ENCODE assay signal across 15 mouse cellular contexts in the genomic region with DNA sequence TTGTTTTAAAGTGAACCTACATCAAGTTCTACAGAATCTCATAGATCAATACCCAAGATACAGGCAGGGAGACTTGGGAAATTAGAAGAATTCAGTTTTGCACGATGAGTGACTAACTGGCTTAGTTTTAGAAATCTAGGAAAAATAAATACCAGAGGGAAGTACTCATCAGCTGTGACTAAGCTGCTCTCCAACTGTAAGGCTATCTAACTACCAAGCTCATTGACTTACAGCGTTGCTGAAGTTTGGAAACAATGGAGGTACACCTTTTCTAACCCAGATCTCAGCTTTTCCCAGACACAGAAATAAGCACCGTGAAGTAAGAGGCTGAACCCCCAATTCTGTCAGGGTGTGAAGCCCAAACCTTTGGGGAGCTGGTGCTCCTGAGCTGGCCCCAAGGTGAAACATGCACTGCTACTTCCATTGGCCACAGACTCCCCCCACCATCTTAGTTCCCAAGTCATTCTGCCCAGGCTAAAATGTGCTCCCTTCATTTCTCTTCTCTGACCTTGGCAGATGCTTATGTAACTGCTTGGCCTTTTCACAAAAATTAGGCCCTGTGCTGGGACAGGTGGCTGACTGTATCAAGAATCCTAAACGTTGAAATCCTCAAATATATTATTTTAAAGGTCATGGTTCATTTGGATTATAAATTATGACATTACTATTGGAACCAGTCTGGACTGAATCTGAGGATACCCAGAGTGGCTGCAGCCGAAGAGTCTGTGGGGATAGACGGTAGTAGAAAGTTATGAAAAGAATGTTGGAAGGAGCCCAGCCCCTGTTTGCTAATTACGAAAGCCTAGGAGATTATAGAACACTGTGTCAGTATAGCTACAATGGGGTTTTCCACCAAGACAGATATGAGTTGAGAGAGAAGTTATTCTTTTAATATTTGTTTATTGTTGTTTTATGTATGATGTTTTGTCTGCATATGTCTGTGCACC. TPM values are rescaled to one million over a fixed set of nuclear protein-coding genes. Genes with fewer than 3 reads are reported as not detected.
DNase-seq lines count a peak whose midpoint lies in the region; ATAC-seq and TF ChIP-seq lines count a peak whose summit lies in the region.
"Had no signal": no experiment of that assay in that cellular context is flagged by ENCODE, and none has a peak within 500 bp of the region (broad histone marks: within the 10 kb centered on the region; RNA-seq: fewer than 3 reads in every experiment).

No protein-coding gene starts in this region.

- in situ Hi-C loops in Patski (cut with MboI; ENCODE audit: low pct_unique_long_range_greater_than_20kb): no loop called here

- no peak overlapping the region for H3K4me3 ChIP-seq in kidney, postnatal 0 days (replicated peaks; ENCODE audit: low read depth, low read length)
- H3K4me3 ChIP-seq in heart, embryonic 13.5 days: no peak overlapping the region
- H3K4me3 ChIP-seq: forebrain, embryonic 10.5 days; limb, embryonic 12.5 days; neural tube, embryonic 13.5 days had no signal

- POLR2A ChIA-PET in Patski (lab: Charles Lee): interaction anchor here (0.7 kb wide), 1 partner anchor 15 kb away, joined by 3 read pairs; no protein-coding TSS in a partner anchor

- CTCF ChIA-PET in Patski (lab: Charles Lee): interaction anchor here (0.7 to 3.4 kb wide), 4 partner anchors 12 to 85 kb away, joined by 3 to 15 read pairs (median 4); no protein-coding TSS in a partner anchor

- H3K36me3 ChIP-seq in kidney, postnatal 0 days (ENCODE audit: insufficient read depth, low read length): no peaks in the 10 kb centered on the region
- H3K36me3 ChIP-seq in heart, embryonic 13.5 days: no peaks in the 10 kb centered on the region
- H3K36me3 ChIP-seq: forebrain, embryonic 10.5 days; limb, embryonic 12.5 days; neural tube, embryonic 13.5 days had no signal

- no peak for ATAC-seq in kidney, postnatal 0 days (replicated peaks; ENCODE audit: low FRiP score, low read depth)
- peak; percentile 80 for ATAC-seq in Patski
- no peak for ATAC-seq in heart, embryonic 13.5 days (ENCODE audit: extremely low read depth, insufficient number of reproducible peaks, low FRiP score, low TSS enrichment)
- ATAC-seq in CD4-positive, CD25-positive, alpha-beta regulatory T cell, adult 4 months: no peak
- ATAC-seq: liver, postnatal 0 days had no signal

- peak; percentile 63 for DNase-seq in kidney, postnatal 0 days (ENCODE audit: low spot score)
- DNase-seq in kidney, adult 18-20 months: no peak
- DNase-seq in Patski (ENCODE audit: low read depth, low spot score): no peak
- peak; percentile 40 for DNase-seq in lung, postnatal 14 days
- DNase-seq in gastrocnemius, postnatal 14 days: no peak
- DNase-seq: cerebellum, adult 8-10 months; embryo, embryonic 11 days; layer of hippocampus, adult 9-11 months; liver, postnatal 0 days; midbrain, embryonic 14.5 days had no signal

- no peak overlapping the region for H3K27ac ChIP-seq in kidney, postnatal 0 days
- H3K27ac ChIP-seq in heart, embryonic 13.5 days (replicated peaks): peak overlapping the region; percentile 74
- H3K27ac ChIP-seq: forebrain, embryonic 10.5 days; limb, embryonic 12.5 days; neural tube, embryonic 13.5 days had no signal

- no peak for TF ChIP-seq CTCF in kidney, postnatal 0 days (IDR thresholded peaks at IDR 0.05; ENCODE audit: low read depth)
- TF ChIP-seq CTCF in Patski (IDR thresholded peaks at IDR 0.05): no peak

- 0 out of 2 replicates have a peak, but pooled peaks cover 3% of the 10 kb centered on the region for H3K4me1 ChIP-seq in kidney, postnatal 0 days (replicated peaks; ENCODE audit: insufficient read depth, low read length)
- peaks cover 14% of the 10 kb centered on the region for H3K4me1 ChIP-seq in heart, embryonic 13.5 days

- H3K27me3 ChIP-seq in kidney, postnatal 0 days (ENCODE audit: insufficient read depth, low read length): no peaks in the 10 kb centered on the region
- no peaks in the 10 kb centered on the region for H3K27me3 ChIP-seq in Patski
- no peaks in the 10 kb centered on the region for H3K27me3 ChIP-seq in heart, embryonic 13.5 days (replicated peaks)
- H3K27me3 ChIP-seq: limb, embryonic 12.5 days; neural tube, embryonic 13.5 days had no signal

- no peak overlapping the region for H3K4me2 ChIP-seq in kidney, postnatal 0 days (ENCODE audit: low read length)
- H3K4me2 ChIP-seq in heart, embryonic 13.5 days: no peak overlapping the region
- H3K4me2 ChIP-seq: limb, embryonic 12.5 days; neural tube, embryonic 13.5 days had no signal

- WGBS in kidney, postnatal 0 days: 62% methylated on average over 7 of the region's 7 CpGs
- WGBS in heart, embryonic 13.5 days: 47% methylated on average over 7 of the region's 7 CpGs

- no peaks in the 10 kb centered on the region for H3K9me3 ChIP-seq in kidney, postnatal 0 days (replicated peaks; ENCODE audit: low read length)
- no peaks in the 10 kb centered on the region for H3K9me3 ChIP-seq in heart, embryonic 13.5 days
- H3K9me3 ChIP-seq: forebrain, embryonic 10.5 days; limb, embryonic 12.5 days; neural tube, embryonic 13.5 days had no signal

- no peak overlapping the region for H3K9ac ChIP-seq in kidney, postnatal 0 days (ENCODE audit: low read depth, low read length)
- H3K9ac ChIP-seq in heart, embryonic 13.5 days: no peak overlapping the region
- H3K9ac ChIP-seq: limb, embryonic 12.5 days; liver, postnatal 0 days; neural tube, embryonic 13.5 days had no signal

- intact Hi-C loops in gastrocnemius, postnatal 14 days (cut with DNase I; ENCODE audit: low total_unique reads): no loop called here

RNA-seq across cellular contexts. Expression of a gene that starts 13.5 kb away (rescaled TPM):
- polyA plus RNA-seq in kidney, postnatal 0 days (2015; fragmentation: Nextera tagmentation; extraction: Ambion mirVana): 3.2 and 3.4 TPM in 2 replicates
- polyA plus RNA-seq in Patski (2021): 51.2 TPM
- polyA plus RNA-seq in heart, embryonic 13.5 days (2015; fragmentation: Nextera tagmentation; extraction: Ambion mirVana): 7.4 and 7.7 TPM in 2 replicates
- 1 to 10 TPM; 5.5 to 6.1 TPM for total RNA-seq in gastrocnemius, postnatal 14 days (2021)
- 1 to 10 TPM; 4.1 to 5.0 TPM for polyA plus RNA-seq in CD4-positive, CD25-positive, alpha-beta regulatory T cell, adult 4 months (2017; shearing (Covaris generic))

Comparison
In these comparisons a context has a peak if more than half of its experiments do, and no peak if none do; other contexts are left out.
1. DNase-seq: peak in kidney, postnatal 0 days (single experiment) and lung, postnatal 14 days (single experiment); none in kidney, adult 18-20 months (single experiment), Patski (single experiment) and gastrocnemius, postnatal 14 days (single experiment).